21 mouse cellular contexts compared by ENCODE assay signal in the genomic region with DNA sequence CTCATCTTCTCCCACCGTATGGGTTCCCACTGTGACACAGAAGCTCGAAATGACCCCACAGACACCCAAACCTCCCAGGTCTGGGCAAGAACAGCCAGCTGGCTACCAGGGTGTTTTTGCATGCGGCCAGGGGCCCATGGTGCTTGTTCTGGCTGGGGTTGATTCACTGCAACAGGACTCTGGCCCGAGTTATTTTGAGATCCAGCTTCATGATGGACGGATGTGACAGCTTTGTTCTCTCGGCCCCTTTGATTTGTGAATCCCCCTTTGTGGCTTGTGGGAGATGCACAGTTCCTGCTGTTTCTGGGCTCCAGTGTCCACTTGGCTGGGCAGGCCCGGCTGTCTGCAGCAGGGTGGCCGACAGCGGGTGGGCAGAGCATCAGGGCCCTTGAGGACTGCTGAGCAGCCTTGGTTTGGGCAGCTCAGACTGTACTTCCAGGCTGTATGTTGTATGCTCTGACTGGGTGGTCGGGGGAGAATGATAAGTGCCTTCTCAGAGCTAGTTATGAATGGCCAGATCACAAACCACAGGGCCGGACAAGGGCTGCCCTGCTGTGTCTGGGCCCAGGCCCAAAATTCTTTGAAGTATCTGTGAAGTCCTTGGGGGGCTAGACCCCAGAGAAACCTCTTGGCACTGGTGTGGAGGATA. TPM values are rescaled to one million over a fixed set of nuclear protein-coding genes. Genes with fewer than 3 reads are reported as not detected.
DNase-seq lines count a peak whose midpoint lies in the region; ATAC-seq and TF ChIP-seq lines count a peak whose summit lies in the region.
"Had no signal": no experiment of that assay in that cellular context is flagged by ENCODE, and none has a peak within 500 bp of the region (broad histone marks: within the 10 kb centered on the region; RNA-seq: fewer than 3 reads in every experiment).

No protein-coding gene starts in this region.

- DNase-seq in hindbrain, embryonic 14.5 days (ENCODE audit: low spot score), result no peak
- no peak for DNase-seq in neural tube, embryonic 10.5 days (ENCODE audit: extremely low spot score, low spot score)
- peak; percentile 16 to 44 for DNase-seq in cerebellum, adult 2 months
- no peak for DNase-seq in ovary, adult 18-20 months (ENCODE audit: low spot score)
- no peak for DNase-seq in thymus, postnatal 25 days
- DNase-seq: B cell, adult 2 months; heart, postnatal 10 days; kidney, adult 9 months; kidney, postnatal 36 days; midbrain, embryonic 14.5 days; thymus, postnatal 14 days had no signal

- H3K4me1 ChIP-seq in hindbrain, embryonic 16.5 days (ENCODE audit: control insufficient read depth, insufficient read depth, low read depth, low read length), result no peaks in the 10 kb centered on the region
- no peaks in the 10 kb centered on the region for H3K4me1 ChIP-seq in hindbrain, embryonic 14.5 days (replicated peaks; ENCODE audit: control insufficient read depth, insufficient read depth, low read length)
- peaks cover 9% of the 10 kb centered on the region for H3K4me1 ChIP-seq in neural tube, embryonic 13.5 days (replicated peaks)
- peaks cover 10% of the 10 kb centered on the region for H3K4me1 ChIP-seq in cerebellum, adult 2 months (ENCODE audit: control insufficient read depth, insufficient read depth, low read length)
- no peaks in the 10 kb centered on the region for H3K4me1 ChIP-seq in neural tube, embryonic 15.5 days
- H3K4me1 ChIP-seq: limb, embryonic 12.5 days; liver, embryonic 12.5 days had no signal

- no peak for TF ChIP-seq CTCF in cerebellum, adult 2 months (IDR thresholded peaks at IDR 0.05; ENCODE audit: borderline replicate concordance, insufficient read depth, low read depth, low read length)

- peak; percentile 87 for ATAC-seq in hindbrain, embryonic 16.5 days
- ATAC-seq in hindbrain, embryonic 14.5 days (ENCODE audit: low FRiP score), result no peak
- peak; percentile 56 for ATAC-seq in neural tube, embryonic 13.5 days (ENCODE audit: low read depth)
- ATAC-seq in neural tube, embryonic 15.5 days (ENCODE audit: low FRiP score), result peak; percentile 35; the same call in 1 of the 2 replicates
- ATAC-seq: forebrain, embryonic 14.5 days; liver, embryonic 12.5 days had no signal

- H3K4me3 ChIP-seq in hindbrain, embryonic 16.5 days (ENCODE audit: low read length), result no peak overlapping the region
- no peak overlapping the region for H3K4me3 ChIP-seq in hindbrain, embryonic 14.5 days (replicated peaks; ENCODE audit: low read length)
- no peak overlapping the region for H3K4me3 ChIP-seq in neural tube, embryonic 13.5 days
- H3K4me3 ChIP-seq in cerebellum, adult 2 months (replicated peaks; ENCODE audit: insufficient read depth, low read depth, low read length), result no peak overlapping the region
- H3K4me3 ChIP-seq in neural tube, embryonic 15.5 days (replicated peaks), result no peak overlapping the region
- H3K4me3 ChIP-seq: embryonic facial prominence, embryonic 13.5 days; limb, embryonic 12.5 days; liver, embryonic 12.5 days; lung, embryonic 15.5 days had no signal

- no peaks in the 10 kb centered on the region for H3K36me3 ChIP-seq in hindbrain, embryonic 16.5 days (ENCODE audit: control insufficient read depth, insufficient read depth, low read length)
- H3K36me3 ChIP-seq in hindbrain, embryonic 14.5 days (replicated peaks; ENCODE audit: control insufficient read depth, insufficient read depth), result no peaks in the 10 kb centered on the region
- no peaks in the 10 kb centered on the region for H3K36me3 ChIP-seq in neural tube, embryonic 13.5 days
- no peaks in the 10 kb centered on the region for H3K36me3 ChIP-seq in neural tube, embryonic 15.5 days
- H3K36me3 ChIP-seq: embryonic facial prominence, embryonic 13.5 days; limb, embryonic 12.5 days; liver, embryonic 12.5 days; lung, embryonic 15.5 days had no signal

- no peak overlapping the region for H3K27ac ChIP-seq in hindbrain, embryonic 16.5 days (ENCODE audit: low read depth, low read length)
- H3K27ac ChIP-seq in hindbrain, embryonic 14.5 days, result no peak overlapping the region
- H3K27ac ChIP-seq in neural tube, embryonic 13.5 days (replicated peaks), result 0 out of 2 replicates have a peak overlapping the region, but pooled peaks have one; percentile 1
- no peak overlapping the region for H3K27ac ChIP-seq in cerebellum, adult 2 months (ENCODE audit: insufficient read depth, low read length)
- H3K27ac ChIP-seq in neural tube, embryonic 15.5 days (replicated peaks), result no peak overlapping the region
- H3K27ac ChIP-seq: embryonic facial prominence, embryonic 13.5 days; limb, embryonic 12.5 days; liver, embryonic 12.5 days; lung, embryonic 15.5 days had no signal

- TF ChIP-seq POLR2A in cerebellum, adult 2 months (IDR thresholded peaks at IDR 0.05; ENCODE audit: borderline replicate concordance, insufficient read depth, low read length), result no peak

- 45% methylated on average over 11 of the region's 11 CpGs for WGBS in hindbrain, embryonic 16.5 days
- WGBS in hindbrain, embryonic 14.5 days, result 49% methylated on average over 11 of the region's 11 CpGs
- WGBS in neural tube, embryonic 13.5 days, result 51% methylated on average over 11 of the region's 11 CpGs
- WGBS in cerebellum, adult 2 months, result 47% methylated on average over 11 of the region's 11 CpGs
- 54% methylated on average over 11 of the region's 11 CpGs for whole genome bisulfite sequencing in neural tube, embryonic 15.5 days

- H3K9me3 ChIP-seq in hindbrain, embryonic 16.5 days (ENCODE audit: control insufficient read depth, low read length), result no peaks in the 10 kb centered on the region
- no peaks in the 10 kb centered on the region for H3K9me3 ChIP-seq in hindbrain, embryonic 14.5 days (ENCODE audit: control insufficient read depth, low read length)
- no peaks in the 10 kb centered on the region for H3K9me3 ChIP-seq in neural tube, embryonic 13.5 days
- no peaks in the 10 kb centered on the region for H3K9me3 ChIP-seq in neural tube, embryonic 15.5 days (replicated peaks)
- H3K9me3 ChIP-seq: embryonic facial prominence, embryonic 13.5 days; limb, embryonic 12.5 days; liver, embryonic 12.5 days; lung, embryonic 15.5 days had no signal

- no peaks in the 10 kb centered on the region for H3K27me3 ChIP-seq in hindbrain, embryonic 16.5 days (replicated peaks; ENCODE audit: control insufficient read depth, insufficient read depth, low read length)
- H3K27me3 ChIP-seq in hindbrain, embryonic 14.5 days (ENCODE audit: control insufficient read depth, insufficient read depth, low read length), result no peaks in the 10 kb centered on the region
- H3K27me3 ChIP-seq in neural tube, embryonic 13.5 days, result no peaks in the 10 kb centered on the region
- H3K27me3 ChIP-seq in cerebellum, adult 2 months (ENCODE audit: control insufficient read depth, insufficient read depth, low read length), result no peaks in the 10 kb centered on the region
- H3K27me3 ChIP-seq in neural tube, embryonic 15.5 days (replicated peaks), result no peaks in the 10 kb centered on the region; the same call in 1 of the 2 replicates
- H3K27me3 ChIP-seq: limb, embryonic 12.5 days; liver, embryonic 12.5 days; lung, embryonic 15.5 days had no signal

- no peak overlapping the region for H3K9ac ChIP-seq in hindbrain, embryonic 16.5 days (ENCODE audit: low read depth, low read length)
- no peak overlapping the region for H3K9ac ChIP-seq in hindbrain, embryonic 14.5 days
- H3K9ac ChIP-seq in neural tube, embryonic 13.5 days, result no peak overlapping the region
- H3K9ac ChIP-seq in neural tube, embryonic 15.5 days (replicated peaks), result no peak overlapping the region
- H3K9ac ChIP-seq: embryonic facial prominence, embryonic 13.5 days; limb, embryonic 12.5 days; liver, embryonic 12.5 days; lung, embryonic 15.5 days had no signal

- no peak overlapping the region for H3K4me2 ChIP-seq in hindbrain, embryonic 16.5 days (ENCODE audit: low read length)
- no peak overlapping the region for H3K4me2 ChIP-seq in hindbrain, embryonic 14.5 days (replicated peaks)
- H3K4me2 ChIP-seq in neural tube, embryonic 13.5 days, result no peak overlapping the region
- H3K4me2 ChIP-seq in neural tube, embryonic 15.5 days, result no peak overlapping the region
- H3K4me2 ChIP-seq: embryonic facial prominence, embryonic 13.5 days; heart, embryonic 11.5 days; limb, embryonic 12.5 days; liver, embryonic 12.5 days; lung, embryonic 15.5 days had no signal

RNA-seq across cellular contexts. Expression of gene Gdf10, which starts 34.9 kb away (rescaled TPM):
- 14.0 and 15.0 TPM in 2 replicates for polyA plus RNA-seq in hindbrain, embryonic 16.5 days (2015; fragmentation: Nextera tagmentation; extraction: Ambion mirVana)
- polyA plus RNA-seq in hindbrain, embryonic 14.5 days (2014; fragmentation: Nextera tagmentation; extraction: Ambion mirVana), result 8.0 and 11.4 TPM in 2 replicates
- 9.2 and 9.8 TPM in 2 replicates for polyA plus RNA-seq in neural tube, embryonic 13.5 days (2015; fragmentation: Nextera tagmentation; extraction: Ambion mirVana)
- 39.3 and 59.5 TPM in 2 replicates for polyA plus RNA-seq in cerebellum, adult 2 months (2012; rRNA removed)
- polyA plus RNA-seq in neural tube, embryonic 15.5 days (2015; fragmentation: Nextera tagmentation; extraction: Ambion mirVana), result 12.8 and 13.9 TPM in 2 replicates

RNA-seq across cellular contexts. Expression of gene Gdf2, which starts 52.3 kb away (rescaled TPM):
- polyA plus RNA-seq in hindbrain, embryonic 16.5 days (2015; fragmentation: Nextera tagmentation; extraction: Ambion mirVana), result 0.06 and 0.11 TPM in 2 replicates
- 0.08 TPM in 1 of 2 replicates, not detected in the other for polyA plus RNA-seq in hindbrain, embryonic 14.5 days (2014; fragmentation: Nextera tagmentation; extraction: Ambion mirVana)
- polyA plus RNA-seq in neural tube, embryonic 13.5 days (2015; fragmentation: Nextera tagmentation; extraction: Ambion mirVana), result not detected in 2 replicates
- 0.03 TPM in 1 of 2 replicates, not detected in the other for polyA plus RNA-seq in cerebellum, adult 2 months (2012; rRNA removed)
- polyA plus RNA-seq in neural tube, embryonic 15.5 days (2015; fragmentation: Nextera tagmentation; extraction: Ambion mirVana), result 0.05 and 0.11 TPM in 2 replicates
- polyA plus RNA-seq: forebrain, embryonic 14.5 days; limb, embryonic 12.5 days; lung, embryonic 15.5 days; midbrain, embryonic 14.5 days; testis, adult 2 months had no signal

Comparison
In these comparisons a context has a peak if more than half of its experiments do, and no peak if none do; other contexts are left out.
1. DNase-seq: peak in cerebellum, adult 2 months (2 of 2); none in hindbrain, embryonic 14.5 days (single experiment), neural tube, embryonic 10.5 days (single experiment), ovary, adult 18-20 months (single experiment) and thymus, postnatal 25 days (single experiment).